Mouse (Mus musculus): Measurements from ENCODE around the gene Dip2b.

DNA sequence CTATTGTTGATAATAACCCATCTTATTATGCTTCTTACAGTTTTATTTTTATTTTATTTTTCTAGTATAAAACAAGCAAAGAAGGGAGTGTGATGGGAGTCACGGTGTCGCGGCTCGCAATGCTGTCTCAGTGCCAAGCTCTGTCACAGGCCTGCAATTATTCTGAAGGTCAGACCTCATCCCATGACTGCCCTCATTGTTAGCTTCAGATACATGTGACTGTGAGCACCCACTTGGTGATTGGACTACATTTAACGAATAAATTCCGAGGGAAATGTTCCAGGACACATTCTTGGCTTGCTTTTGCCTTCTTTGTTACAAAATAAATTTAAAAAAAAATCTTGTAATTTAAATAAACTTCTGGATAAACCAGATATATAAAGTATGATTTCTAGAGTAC is 129.3 kb downstream of the Dip2b start:
- TF ChIP-seq CTCF (IDR thresholded peaks at IDR 0.05; ENCODE audit: insufficient read depth, low read length) = no peak
- no peak for TF ChIP-seq POLR2A (IDR thresholded peaks at IDR 0.05; ENCODE audit: borderline replicate concordance, extremely low read depth, low read depth, low read length)

Data from lung, adult 2 months (tissue).